Mouse (Mus musculus): ENCODE data around the gene Asb10. TPM values are rescaled to one million over a fixed set of nuclear protein-coding genes. Genes with fewer than 3 reads are reported as not detected.

Asb10 gene
- 0.13 and 0.15 TPM in 2 replicates for polyA plus RNA-seq (2015; fragmentation: Nextera tagmentation; extraction: Ambion mirVana)

DNA sequence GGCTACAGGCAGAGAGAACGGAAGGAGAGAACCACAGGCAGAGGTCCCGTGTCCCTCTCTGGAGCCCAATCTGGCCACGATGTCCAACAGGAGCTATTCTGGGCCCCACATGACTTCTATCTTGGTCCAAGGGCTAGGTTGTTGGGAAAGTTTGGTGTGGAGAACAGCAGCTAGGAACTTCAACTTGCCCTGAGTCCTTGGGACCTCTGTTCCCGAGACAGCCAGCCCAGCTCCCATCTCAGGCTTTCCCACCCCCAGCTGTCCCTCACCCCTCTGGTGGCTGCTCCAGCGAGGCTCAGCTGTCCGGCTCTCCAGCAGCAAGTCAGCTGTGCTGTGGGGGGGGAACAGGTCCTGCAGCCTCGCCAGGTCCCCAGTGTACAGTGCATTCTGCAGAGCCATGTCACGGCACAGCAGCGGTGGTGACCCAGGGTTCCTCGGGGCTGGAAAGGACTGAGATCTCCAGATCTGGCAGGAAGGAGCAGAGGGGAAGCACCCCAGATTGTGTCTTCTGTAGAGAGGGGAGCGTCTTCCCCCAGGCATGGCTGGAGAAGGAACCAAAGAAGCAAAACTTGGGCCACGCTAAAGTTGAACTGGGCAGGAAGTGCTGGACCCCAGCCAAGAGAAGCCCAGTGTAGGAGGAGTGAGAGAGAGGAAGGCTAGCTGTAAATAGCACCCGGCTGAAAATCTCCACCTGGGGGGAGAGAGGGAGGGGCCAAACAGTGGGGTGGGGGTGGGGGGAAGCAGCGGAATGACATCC is at the start of gene Asb10:
TSS of gene Asb10 (minus strand) at position 592 of the 757 bp plus-strand sequence.

DNA sequence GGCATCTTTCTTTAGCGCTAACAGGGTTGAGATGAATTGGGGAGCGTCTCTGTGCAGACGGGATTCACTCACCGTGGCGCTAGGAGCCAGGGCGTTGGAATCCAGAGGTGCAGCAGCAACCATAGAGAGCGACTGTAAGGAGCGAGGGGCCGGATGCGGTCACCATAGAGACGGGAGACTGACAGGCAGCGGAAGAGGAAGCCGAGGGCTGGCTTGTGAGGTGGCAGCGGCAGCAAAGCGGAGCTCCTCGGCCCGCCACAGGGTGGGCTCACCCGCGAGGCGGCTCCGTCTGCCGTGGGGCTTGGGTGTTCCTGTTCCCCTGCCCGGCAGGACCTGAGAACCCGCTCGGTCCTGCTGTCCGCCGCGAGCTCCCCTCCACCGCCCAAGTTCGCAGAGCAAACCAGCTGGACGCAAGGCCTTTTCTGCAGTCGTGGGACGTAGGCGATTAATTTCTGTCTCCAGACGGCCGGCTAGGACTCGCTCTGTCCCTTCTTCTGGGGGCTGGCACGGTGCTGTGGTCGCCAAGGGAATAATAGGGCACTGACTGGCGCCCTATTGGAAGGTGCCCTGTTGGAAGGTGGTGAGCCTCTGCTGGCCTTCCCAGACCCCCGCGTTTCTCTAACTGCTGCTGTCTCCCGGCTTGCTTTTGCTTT is 45.9 kb upstream of the Asb10 start, which contains the start of gene Chpf2:
TSS of gene Chpf2 (plus strand) at position 195 of the 653 bp plus-strand sequence.

DNA sequence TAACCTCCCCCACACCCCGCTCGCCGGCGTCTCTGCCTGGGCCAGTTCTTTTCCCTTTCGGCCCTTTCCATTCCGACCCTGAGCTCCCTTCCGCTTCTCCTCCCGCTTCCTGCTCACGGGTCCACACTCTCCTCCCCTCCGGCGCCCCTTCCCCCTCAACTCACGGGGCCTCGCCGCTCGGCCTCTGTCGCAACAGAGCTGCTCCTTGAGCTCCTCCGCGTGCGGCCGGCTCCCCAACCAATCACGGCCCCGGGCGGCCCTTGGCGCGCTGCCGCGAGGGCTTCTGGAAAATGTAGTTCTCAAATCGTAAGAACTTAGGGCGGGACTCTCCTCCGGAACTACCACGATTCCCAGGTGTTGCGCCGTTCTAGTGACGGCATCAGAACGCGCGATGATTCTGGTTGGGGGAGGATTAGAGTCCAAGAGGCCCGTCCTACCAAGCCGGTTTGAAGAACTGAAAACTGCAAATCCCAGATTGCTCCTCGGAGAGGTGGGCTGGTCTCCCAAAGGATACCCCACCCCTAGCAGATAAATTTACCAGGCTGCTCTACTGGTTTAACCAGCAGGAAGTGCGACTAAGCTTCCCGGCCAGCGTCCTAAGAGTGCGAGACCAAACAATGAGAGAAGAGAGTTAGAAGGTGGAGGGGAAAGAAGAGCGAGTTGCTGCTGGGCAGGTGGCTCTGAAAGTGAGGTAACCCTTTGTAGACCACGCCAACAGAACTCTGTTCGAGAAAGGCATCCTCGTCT is 36.6 kb upstream of the Asb10 start, which contains the start of gene Abcf2:
TSS of gene Abcf2 (minus strand) at position 285 of the 747 bp plus-strand sequence.

GRCm38 (mm10) chr5:24556709-24557108 is 15.9 kb upstream of the Asb10 start, which contains the start of gene 4931409K22Rik:
TSS of gene 4931409K22Rik (minus strand) at chr5:24556809.

DNA sequence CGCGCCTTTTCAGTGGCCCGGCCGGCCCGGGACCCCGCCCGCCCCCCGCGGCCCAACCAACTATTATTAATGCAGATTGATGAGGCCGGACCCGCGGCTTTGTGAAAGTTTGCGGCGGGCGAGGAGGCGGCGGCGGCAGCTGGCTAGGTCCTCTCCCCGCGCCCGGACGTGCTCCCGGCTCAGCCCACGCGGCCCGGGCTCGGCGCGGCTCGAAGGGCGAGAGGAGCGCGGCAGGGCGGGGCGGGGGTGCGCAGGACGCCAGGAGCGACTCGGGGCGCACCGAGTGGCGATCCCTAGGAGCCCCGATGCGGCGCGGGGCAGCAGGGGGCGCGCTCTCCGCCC is 13.9 kb downstream of the Asb10 start, which contains the start of gene Gbx1:
TSS of gene Gbx1 (minus strand) at position 314 of the 342 bp plus-strand sequence.

Other genes with a start within 250 kb of the Asb10 start
- 4.7 and 7.1 TPM in 2 replicates for gene Kcnh2, start 189.4 kb downstream of the Asb10 start, polyA plus RNA-seq (2015; fragmentation: Nextera tagmentation; extraction: Ambion mirVana)
- gene Nos3, start 176.2 kb downstream of the Asb10 start, polyA plus RNA-seq (2015; fragmentation: Nextera tagmentation; extraction: Ambion mirVana): 2.3 and 2.8 TPM in 2 replicates
- 1.0 and 1.3 TPM in 2 replicates for gene Atg9b, start 148.8 kb downstream of the Asb10 start, polyA plus RNA-seq (2015; fragmentation: Nextera tagmentation; extraction: Ambion mirVana)
- gene Abcb8, start 147.3 kb downstream of the Asb10 start, polyA plus RNA-seq (2015; fragmentation: Nextera tagmentation; extraction: Ambion mirVana): 18.7 and 21.8 TPM in 2 replicates
- 0.13 TPM in 1 of 2 replicates, not detected in the other for gene Asic3, start 127.6 kb downstream of the Asb10 start, polyA plus RNA-seq (2015; fragmentation: Nextera tagmentation; extraction: Ambion mirVana)
- gene Cdk5, start 117.4 kb downstream of the Asb10 start, polyA plus RNA-seq (2015; fragmentation: Nextera tagmentation; extraction: Ambion mirVana): 28.3 and 30.0 TPM in 2 replicates
- gene Slc4a2, start 117.1 kb downstream of the Asb10 start, polyA plus RNA-seq (2015; fragmentation: Nextera tagmentation; extraction: Ambion mirVana): 32.6 and 35.5 TPM in 2 replicates
- 83.8 and 89.2 TPM in 2 replicates for gene Fastk, start 95.7 kb downstream of the Asb10 start, polyA plus RNA-seq (2015; fragmentation: Nextera tagmentation; extraction: Ambion mirVana)
- gene Tmub1, start 93.1 kb downstream of the Asb10 start, polyA plus RNA-seq (2015; fragmentation: Nextera tagmentation; extraction: Ambion mirVana): 12.5 and 14.3 TPM in 2 replicates
- gene Agap3, start 88.8 kb downstream of the Asb10 start, polyA plus RNA-seq (2015; fragmentation: Nextera tagmentation; extraction: Ambion mirVana): 20.8 and 25.5 TPM in 2 replicates
- 0.07 TPM in 1 of 2 replicates, not detected in the other for gene Gbx1, start 13.8 kb downstream of the Asb10 start, polyA plus RNA-seq (2015; fragmentation: Nextera tagmentation; extraction: Ambion mirVana)
- not detected in 2 replicates for gene 4931409K22Rik, start 15.8 kb upstream of the Asb10 start, polyA plus RNA-seq (2015; fragmentation: Nextera tagmentation; extraction: Ambion mirVana)
- 48.3 and 51.4 TPM in 2 replicates for gene Abcf2, start 36.5 kb upstream of the Asb10 start, polyA plus RNA-seq (2015; fragmentation: Nextera tagmentation; extraction: Ambion mirVana)
- 22.6 and 22.9 TPM in 2 replicates for gene Chpf2, start 45.8 kb upstream of the Asb10 start, polyA plus RNA-seq (2015; fragmentation: Nextera tagmentation; extraction: Ambion mirVana)
- gene Smarcd3, start 83.4 kb upstream of the Asb10 start, polyA plus RNA-seq (2015; fragmentation: Nextera tagmentation; extraction: Ambion mirVana): 30.0 and 39.1 TPM in 2 replicates
- gene Nub1, start 144.6 kb upstream of the Asb10 start, polyA plus RNA-seq (2015; fragmentation: Nextera tagmentation; extraction: Ambion mirVana): 24.7 and 26.9 TPM in 2 replicates
- 2.0 and 2.7 TPM in 2 replicates for gene Wdr86, start 189.7 kb upstream of the Asb10 start, polyA plus RNA-seq (2015; fragmentation: Nextera tagmentation; extraction: Ambion mirVana)
- gene Crygn, start 217.0 kb upstream of the Asb10 start, polyA plus RNA-seq (2015; fragmentation: Nextera tagmentation; extraction: Ambion mirVana): 2.4 and 4.4 TPM in 2 replicates

All from urinary bladder, postnatal 0 days (tissue).